Mouse (Mus musculus): ENCODE measurements around the gene Tmem114. TPM values are rescaled to one million over a fixed set of nuclear protein-coding genes. Genes with fewer than 3 reads are reported as not detected.

The Tmem114 gene
- polyA plus RNA-seq, 1 experiment from 2014 or later = 1.5 TPM

GRCm38 (mm10) chr16:8402663-8403062 lies 22.3 kb downstream of the Tmem114 start:
- no peak overlapping the region for H3K4me2 ChIP-seq
- H3K4me3 ChIP-seq (replicated peaks) = no peak overlapping the region
- no peaks in the 10 kb centered on the region for H3K27me3 ChIP-seq (replicated peaks)
- H3K9me3 ChIP-seq (replicated peaks) = no peaks in the 10 kb centered on the region
- no peak overlapping the region for H3K27ac ChIP-seq (replicated peaks)
- H3K4me1 ChIP-seq = peaks cover 7% of the 10 kb centered on the region; the same call in 1 of the 2 replicates
- no peak overlapping the region for H3K9ac ChIP-seq (replicated peaks)
- H3K36me3 ChIP-seq = no peaks in the 10 kb centered on the region
- WGBS = 89% methylated on average over 2 of the region's 2 CpGs
- ATAC-seq (ENCODE audit: low FRiP score) = no peak

GRCm38 (mm10) chr16:8401171-8401955 lies 23.6 kb downstream of the Tmem114 start:
- no peak overlapping the region for H3K4me3 ChIP-seq (replicated peaks)
- WGBS = 56% methylated on average over 9 of the region's 9 CpGs
- H3K27ac ChIP-seq (replicated peaks) = no peak overlapping the region

GRCm38 (mm10) chr16:8399868-8400267 lies 25.1 kb downstream of the Tmem114 start:
- no peaks in the 10 kb centered on the region for H3K27me3 ChIP-seq (replicated peaks)
- H3K4me2 ChIP-seq = no peak overlapping the region
- no peaks in the 10 kb centered on the region for H3K9me3 ChIP-seq (replicated peaks)
- 78% methylated on average over 6 of the region's 6 CpGs for WGBS
- no peaks in the 10 kb centered on the region for H3K36me3 ChIP-seq
- no peak overlapping the region for H3K27ac ChIP-seq (replicated peaks)
- H3K4me1 ChIP-seq = peaks cover 12% of the 10 kb centered on the region
- H3K4me3 ChIP-seq (replicated peaks) = no peak overlapping the region
- ATAC-seq (ENCODE audit: low FRiP score) = no peak
- no peak overlapping the region for H3K9ac ChIP-seq (replicated peaks)

More at GRCm38 (mm10) chr16:8401171-8401955, 23.6 kb downstream of the Tmem114 start:
- no peaks in the 10 kb centered on the region for H3K9me3 ChIP-seq (replicated peaks)
- no peak overlapping the region for H3K9ac ChIP-seq (replicated peaks)
- H3K36me3 ChIP-seq = no peaks in the 10 kb centered on the region
- no peak for ATAC-seq (ENCODE audit: low FRiP score)
- peaks cover 12% of the 10 kb centered on the region for H3K4me1 ChIP-seq
- no peak overlapping the region for H3K4me2 ChIP-seq
- H3K27me3 ChIP-seq (replicated peaks) = no peaks in the 10 kb centered on the region

- Histone ChIP-seq H3K36me3 (no peaks in the 10 kb centered on the region), H3K4me2 (no peak overlapping the region), H3K4me1 (peaks cover 8% of the 10 kb centered on the region; the same call in 1 of the 2 replicates), H3K9ac (replicated peaks) (no peak overlapping the region), H3K27ac (replicated peaks) (no peak overlapping the region), H3K27me3 (replicated peaks) (no peaks in the 10 kb centered on the region), H3K9me3 (replicated peaks) (no peaks in the 10 kb centered on the region), H3K4me3 (replicated peaks) (no peak overlapping the region)
- ATAC-seq (ENCODE audit: low FRiP score) = no peak
Measured at GRCm38 (mm10) chr16:8394946-8395345, 30.0 kb downstream of the Tmem114 start.

- H3K4me1 ChIP-seq = no peaks in the 10 kb centered on the region
- H3K4me2 ChIP-seq = no peak overlapping the region
- ATAC-seq (ENCODE audit: low FRiP score) = no peak
- no peak overlapping the region for H3K4me3 ChIP-seq (replicated peaks)
- H3K9ac ChIP-seq (replicated peaks) = no peak overlapping the region
- no peaks in the 10 kb centered on the region for H3K9me3 ChIP-seq (replicated peaks)
- no peaks in the 10 kb centered on the region for H3K27me3 ChIP-seq (replicated peaks)
- no peaks in the 10 kb centered on the region for H3K36me3 ChIP-seq
- 97% methylated on average over 1 of the region's 1 CpGs for WGBS
- H3K27ac ChIP-seq (replicated peaks) = no peak overlapping the region
Measured at GRCm38 (mm10) chr16:8388491-8388890, 36.4 kb downstream of the Tmem114 start.

- Histone ChIP-seq H3K9me3 (replicated peaks) (no peaks in the 10 kb centered on the region), H3K4me1 (no peaks in the 10 kb centered on the region), H3K36me3 (no peaks in the 10 kb centered on the region), H3K27ac (replicated peaks) (no peak overlapping the region), H3K4me2 (no peak overlapping the region), H3K9ac (replicated peaks) (no peak overlapping the region), H3K27me3 (replicated peaks) (no peaks in the 10 kb centered on the region), H3K4me3 (replicated peaks) (no peak overlapping the region)
- no peak for ATAC-seq (ENCODE audit: low FRiP score)
- 67% methylated on average over 6 of the region's 6 CpGs for WGBS
Measured at GRCm38 (mm10) chr16:8386386-8386785, 38.5 kb downstream of the Tmem114 start.

- no peaks in the 10 kb centered on the region for H3K9me3 ChIP-seq (replicated peaks)
- no peak for ATAC-seq (ENCODE audit: low FRiP score)
- 73% methylated on average over 5 of the region's 5 CpGs for WGBS
Measured at GRCm38 (mm10) chr16:8385679-8386078, 39.3 kb downstream of the Tmem114 start.

GRCm38 (mm10) chr16:8384772-8385171 lies 40.2 kb downstream of the Tmem114 start:
- Histone ChIP-seq H3K36me3 (no peaks in the 10 kb centered on the region), H3K27ac (replicated peaks) (no peak overlapping the region), H3K4me1 (no peaks in the 10 kb centered on the region), H3K4me3 (replicated peaks) (no peak overlapping the region), H3K9ac (replicated peaks) (no peak overlapping the region), H3K9me3 (replicated peaks) (no peaks in the 10 kb centered on the region), H3K4me2 (no peak overlapping the region), H3K27me3 (replicated peaks) (no peaks in the 10 kb centered on the region)
- WGBS = 72% methylated on average over 10 of the region's 10 CpGs
- ATAC-seq (ENCODE audit: low FRiP score) = no peak

More at GRCm38 (mm10) chr16:8385679-8386078, 39.3 kb downstream of the Tmem114 start:
- H3K27me3 ChIP-seq (replicated peaks) = no peaks in the 10 kb centered on the region
- H3K4me1 ChIP-seq = no peaks in the 10 kb centered on the region
- no peak overlapping the region for H3K4me2 ChIP-seq
- no peak overlapping the region for H3K9ac ChIP-seq (replicated peaks)
- no peak overlapping the region for H3K4me3 ChIP-seq (replicated peaks)
- H3K27ac ChIP-seq (replicated peaks) = no peak overlapping the region
- H3K36me3 ChIP-seq = no peaks in the 10 kb centered on the region

- ATAC-seq (ENCODE audit: low FRiP score) = no peak
- Histone ChIP-seq H3K4me2 (no peak overlapping the region), H3K27ac (replicated peaks) (no peak overlapping the region), H3K4me1 (no peaks in the 10 kb centered on the region), H3K36me3 (no peaks in the 10 kb centered on the region), H3K9ac (replicated peaks) (no peak overlapping the region), H3K27me3 (replicated peaks) (no peaks in the 10 kb centered on the region), H3K4me3 (replicated peaks) (no peak overlapping the region), H3K9me3 (replicated peaks) (no peaks in the 10 kb centered on the region)
- 86% methylated on average over 9 of the region's 9 CpGs for WGBS
Measured at GRCm38 (mm10) chr16:8383396-8383795, 41.5 kb downstream of the Tmem114 start.

GRCm38 (mm10) chr16:8363066-8363465 lies 61.9 kb downstream of the Tmem114 start:
- 57% methylated on average over 3 of the region's 3 CpGs for WGBS

More at GRCm38 (mm10) chr16:8363066-8363465, 61.9 kb downstream of the Tmem114 start:
- no peaks in the 10 kb centered on the region for H3K27me3 ChIP-seq (replicated peaks)
- H3K9ac ChIP-seq (replicated peaks) = no peak overlapping the region
- H3K4me3 ChIP-seq (replicated peaks) = no peak overlapping the region
- H3K36me3 ChIP-seq = no peaks in the 10 kb centered on the region
- ATAC-seq (ENCODE audit: low FRiP score) = no peak
- H3K4me1 ChIP-seq = no peaks in the 10 kb centered on the region
- H3K4me2 ChIP-seq = no peak overlapping the region
- H3K9me3 ChIP-seq (replicated peaks) = no peaks in the 10 kb centered on the region
- no peak overlapping the region for H3K27ac ChIP-seq (replicated peaks)
